Mouse (Mus musculus) heart, embryonic 13.5 days (tissue): ENCODE results near the gene Pnpla7. TPM values are rescaled to one million over a fixed set of nuclear protein-coding genes. Genes with fewer than 3 reads are reported as not detected.
A peak's percentile ranks its signal among the peaks of the same experiment; 100 is the strongest.

Source experiments
- ATAC-seq: fragments of 200-750 bp; cut with Nextera tagmentation; 2 replicates; pipeline ENCODE4 v1.8.0; 2017; ENCODE audit warnings: moderate TSS enrichment; ENCODE audit not compliant: insufficient number of reproducible peaks, low FRiP score, low TSS enrichment; ENCODE audit errors: extremely low read depth
- H3K27ac ChIP-seq: fragments of 300-500 bp; sonication (generic); replicated peaks from 2 replicates; pipeline ENCODE4 v1.5.1; 2015; ENCODE audit warnings: moderate library complexity, mild to moderate bottlenecking, inconsistent platforms
- H3K27me3 ChIP-seq: fragments of 300-500 bp; sonication (generic); replicated peaks from 2 replicates; pipeline ENCODE4 v1.6.1; 2015; ENCODE audit warnings: mild to moderate bottlenecking, inconsistent platforms
- H3K36me3 ChIP-seq: fragments of 300-500 bp; sonication (generic); 2 replicates; pipeline ENCODE4 v1.6.1; 2015; ENCODE audit warnings: mild to moderate bottlenecking, inconsistent platforms
- H3K4me1 ChIP-seq: fragments of 300-500 bp; sonication (generic); 2 replicates; pipeline ENCODE4 v1.6.1; 2015; ENCODE audit warnings: inconsistent platforms
- H3K4me2 ChIP-seq: fragments of 300-500 bp; sonication (generic); 2 replicates; pipeline ENCODE4 v1.6.1; 2015; ENCODE audit warnings: inconsistent platforms, mild to moderate bottlenecking, moderate library complexity
- H3K4me3 ChIP-seq: fragments of 300-500 bp; sonication (generic); 2 replicates; pipeline ENCODE4 v1.5.1; 2015; ENCODE audit warnings: moderate library complexity, mild to moderate bottlenecking, inconsistent platforms
- H3K9ac ChIP-seq: fragments of 300-500 bp; sonication (generic); 2 replicates; pipeline ENCODE4 v1.6.1; 2015; ENCODE audit warnings: inconsistent platforms, mild to moderate bottlenecking, moderate library complexity
- H3K9me3 ChIP-seq: fragments of 300-500 bp; sonication (generic); 2 replicates; pipeline ENCODE4 v1.6.1; 2016; ENCODE audit warnings: inconsistent platforms
- WGBS: fragments of 180-500 bp; shearing (Covaris S2); methylation state at CpG from one replicate; pipeline ENCODE4 v1.1.7; 2015; ENCODE audit warnings: mixed read lengths; 5-methylcytosine and 5-hydroxymethylcytosine counted together
- polyA plus RNA-seq: library from polyadenylated mRNA; unstranded; fragments of >200 nt; fragmentation: Nextera tagmentation; extraction: Ambion mirVana; gene quantifications from 2 replicates; pipeline ENCODE4 v1.2.1, GENCODE M21; 2015

The Pnpla7 gene
- polyA plus RNA-seq, 1 experiment from 2014 or later: 8.7 TPM

DNA sequence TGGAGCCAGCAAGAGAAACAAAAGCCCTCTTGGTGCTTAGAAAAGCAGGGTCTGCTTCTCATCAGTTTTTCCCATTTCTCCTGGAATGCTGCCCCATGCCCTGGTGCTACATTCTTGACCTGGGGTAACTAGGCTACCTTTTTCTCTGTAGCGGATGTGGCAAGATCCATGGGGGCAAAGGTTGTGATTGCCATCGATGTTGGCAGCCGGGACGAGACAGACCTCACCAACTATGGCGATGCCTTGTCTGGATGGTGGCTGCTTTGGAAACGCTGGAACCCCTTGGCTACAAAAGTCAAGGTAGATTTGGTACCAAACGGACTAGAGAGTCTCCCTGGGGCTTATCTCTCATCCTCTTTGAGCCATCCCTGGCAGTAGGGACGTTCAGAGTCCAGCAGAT, 75.6 kb downstream of the Pnpla7 start:
- Histone ChIP-seq H3K27ac (no peak overlapping the region), H3K4me1 (peaks cover 15% of the 10 kb centered on the region), H3K4me2 (no peak overlapping the region), H3K36me3 (peaks cover 24% of the 10 kb centered on the region), H3K4me3 (no peak overlapping the region), H3K27me3 (no peaks in the 10 kb centered on the region), H3K9ac (no peak overlapping the region), H3K9me3 (no peaks in the 10 kb centered on the region)
- WGBS: 78% methylated on average over 8 of the region's 8 CpGs
- no peak for ATAC-seq

DNA sequence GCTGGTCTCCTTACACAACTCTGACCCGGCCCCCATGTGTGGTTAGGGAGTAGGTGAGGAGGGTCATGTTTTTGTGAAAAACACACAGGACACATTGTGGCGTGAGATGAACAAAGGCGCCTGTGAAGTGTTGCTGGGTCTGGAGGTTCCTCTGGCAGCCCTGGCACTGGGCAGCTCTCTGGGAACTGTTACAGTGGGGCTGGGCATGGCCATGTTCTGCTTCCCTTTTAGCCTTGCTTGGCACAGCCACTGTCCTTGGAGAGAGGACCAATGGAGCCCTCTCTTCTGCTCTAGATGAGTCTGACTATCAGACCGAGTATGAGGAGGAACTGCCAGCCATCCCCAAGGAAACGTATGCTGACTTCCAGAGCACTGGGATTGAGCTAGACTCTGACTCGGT, 77.3 kb downstream of the Pnpla7 start:
- WGBS: 87% methylated on average over 6 of the region's 6 CpGs
- H3K4me1 ChIP-seq: peaks cover 15% of the 10 kb centered on the region
- no peak for ATAC-seq

DNA sequence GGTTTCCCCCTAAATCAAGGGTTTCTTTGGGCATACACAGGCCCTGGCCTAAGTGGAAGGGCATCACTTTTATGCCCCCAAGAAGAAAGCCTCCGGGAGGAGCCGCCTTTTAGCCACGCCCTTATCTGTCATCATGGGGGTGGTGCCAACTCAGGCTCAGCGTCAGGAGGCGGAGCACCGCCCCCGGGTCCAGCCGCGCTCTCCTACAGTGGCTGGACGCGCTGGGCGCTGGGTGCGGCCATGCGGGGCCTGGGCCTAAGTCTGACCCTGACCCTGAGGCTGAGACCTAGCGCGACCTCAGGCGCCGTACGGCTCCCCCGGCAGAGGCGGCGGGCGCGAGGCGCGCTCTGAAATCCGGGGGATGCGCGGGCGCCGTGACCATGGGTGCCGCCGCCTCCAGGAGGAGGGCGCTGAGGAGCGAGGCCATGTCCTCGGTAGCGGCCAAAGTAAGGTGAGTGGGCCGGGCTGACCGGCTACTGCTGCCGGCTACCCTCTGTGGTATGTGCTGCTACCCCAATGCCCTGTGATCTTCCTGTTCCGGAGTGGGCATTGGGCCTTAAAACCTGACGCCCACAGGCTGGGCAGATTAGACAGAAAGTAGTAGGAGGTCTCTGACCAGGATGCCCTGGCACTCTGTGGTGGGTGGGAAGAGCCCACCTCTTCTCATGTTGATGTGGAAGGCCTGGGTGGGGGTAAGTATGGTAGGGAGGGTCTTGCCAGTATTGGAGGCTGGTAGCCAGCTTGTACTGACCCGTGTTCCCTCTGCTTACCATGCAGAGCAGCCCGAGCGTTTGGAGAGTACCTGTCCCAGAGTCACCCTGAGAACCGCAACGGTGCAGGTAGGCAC, 78.6 kb downstream of the Pnpla7 start, which contains the start of gene Nsmf:
Gene Nsmf, plus strand, starts transcription at position 135 of the 847 bp plus-strand sequence.
- peak; percentile 71; the same call in 1 of the 2 replicates for ATAC-seq
- H3K27ac ChIP-seq: no peak within 1 kb of the TSS

More for the DNA sequence above, 77.3 kb downstream of the Pnpla7 start:
- no peaks in the 10 kb centered on the region for H3K9me3 ChIP-seq
- H3K4me2 ChIP-seq: no peak overlapping the region
- H3K27ac ChIP-seq: no peak overlapping the region
- H3K36me3 ChIP-seq: peaks cover 35% of the 10 kb centered on the region
- H3K27me3 ChIP-seq: no peaks in the 10 kb centered on the region
- no peak overlapping the region for H3K4me3 ChIP-seq
- no peak overlapping the region for H3K9ac ChIP-seq

DNA sequence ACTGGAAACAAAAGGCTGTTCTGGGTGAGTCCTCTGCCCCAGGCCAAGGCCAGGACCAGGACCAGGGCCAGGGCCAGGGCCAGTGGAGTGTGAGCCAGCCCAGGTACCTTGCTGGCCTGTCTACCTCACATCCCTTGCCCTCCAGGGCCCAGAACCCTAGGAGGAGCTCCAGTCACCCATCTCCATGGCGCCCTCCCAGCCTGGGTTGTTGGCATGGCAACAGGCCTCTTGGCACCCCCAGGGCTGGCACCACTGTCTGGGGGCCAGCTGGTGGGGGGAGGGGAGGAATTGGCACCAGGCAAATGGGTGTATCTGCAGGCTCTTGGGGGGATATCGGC, 79.2 kb downstream of the Pnpla7 start:
- ATAC-seq: no peak

More for the DNA sequence above, 78.6 kb downstream of the Pnpla7 start, which contains the start of gene Nsmf:
- H3K9me3 ChIP-seq: no peaks in the 10 kb centered on the region
- peak within 1 kb of the TSS; percentile 93 for H3K9ac ChIP-seq
- peaks cover 48% of the 10 kb centered on the region for H3K36me3 ChIP-seq
- H3K4me3 ChIP-seq: peak within 1 kb of the TSS; percentile 87
- H3K27me3 ChIP-seq: no peaks in the 10 kb centered on the region
- H3K4me2 ChIP-seq: peak within 1 kb of the TSS; percentile 91
- peaks cover 15% of the 10 kb centered on the region for H3K4me1 ChIP-seq
- 5% methylated on average over 47 of the region's 47 CpGs for WGBS

DNA sequence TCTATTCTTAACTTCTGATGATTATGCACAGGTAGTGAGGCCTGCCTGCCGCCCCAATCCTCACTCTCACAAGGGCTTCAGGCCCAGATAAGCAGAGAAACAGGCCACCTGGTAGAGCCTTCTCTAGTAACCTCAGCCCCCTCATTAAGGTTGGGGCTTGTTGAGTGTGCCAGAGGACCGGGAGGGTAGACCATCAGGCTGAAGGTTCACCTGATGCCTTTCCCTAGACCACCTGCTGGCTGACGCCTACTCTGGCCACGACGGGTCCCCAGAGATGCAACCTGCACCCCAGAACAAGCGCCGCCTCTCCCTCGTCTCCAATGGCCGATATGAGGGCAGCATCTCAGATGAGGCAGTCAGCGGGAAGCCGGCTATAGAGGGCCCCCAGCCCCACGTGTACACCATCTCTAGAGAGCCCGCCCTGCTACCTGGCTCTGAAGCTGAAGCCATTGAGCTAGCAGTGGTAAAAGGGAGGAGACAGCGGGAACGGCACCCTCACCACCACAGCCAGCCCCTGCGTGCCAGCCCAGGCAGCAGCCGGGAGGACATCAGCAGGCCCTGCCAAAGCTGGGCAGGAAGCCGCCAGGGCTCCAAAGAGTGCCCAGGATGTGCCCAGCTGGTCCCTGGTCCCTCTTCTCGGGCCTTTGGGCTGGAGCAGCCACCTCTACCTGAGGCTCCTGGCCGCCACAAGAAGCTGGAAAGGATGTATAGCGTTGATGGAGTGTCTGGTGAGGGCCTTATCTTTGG, 79.7 kb downstream of the Pnpla7 start:
- Histone ChIP-seq H3K27me3 (no peaks in the 10 kb centered on the region), H3K36me3 (peaks cover 57% of the 10 kb centered on the region), H3K4me3 (peak overlapping the region; percentile 87), H3K27ac (no peak overlapping the region), H3K9ac (peak overlapping the region; percentile 93), H3K4me1 (peaks cover 15% of the 10 kb centered on the region), H3K9me3 (no peaks in the 10 kb centered on the region), H3K4me2 (peak overlapping the region; percentile 91)
- WGBS: 87% methylated on average over 21 of the region's 21 CpGs
- ATAC-seq: no peak

More for the DNA sequence above, 79.2 kb downstream of the Pnpla7 start:
- H3K27me3 ChIP-seq: no peaks in the 10 kb centered on the region
- no peak overlapping the region for H3K27ac ChIP-seq
- H3K9me3 ChIP-seq: no peaks in the 10 kb centered on the region
- peaks cover 53% of the 10 kb centered on the region for H3K36me3 ChIP-seq
- H3K9ac ChIP-seq: peak overlapping the region; percentile 93
- H3K4me3 ChIP-seq: peak overlapping the region; percentile 87
- peaks cover 15% of the 10 kb centered on the region for H3K4me1 ChIP-seq
- peak overlapping the region; percentile 91 for H3K4me2 ChIP-seq
- 38% methylated on average over 2 of the region's 2 CpGs for WGBS

- Histone ChIP-seq H3K4me3 (no peak overlapping the region), H3K9me3 (no peaks in the 10 kb centered on the region), H3K9ac (no peak overlapping the region), H3K4me1 (peaks cover 13% of the 10 kb centered on the region), H3K36me3 (peaks cover 67% of the 10 kb centered on the region), H3K27ac (no peak overlapping the region), H3K4me2 (no peak overlapping the region), H3K27me3 (no peaks in the 10 kb centered on the region)
- WGBS: 91% methylated on average over 7 of the region's 7 CpGs
- no peak for ATAC-seq
Observed at GRCm38 (mm10) chr2:25058926-25059325, 83.1 kb downstream of the Pnpla7 start.

DNA sequence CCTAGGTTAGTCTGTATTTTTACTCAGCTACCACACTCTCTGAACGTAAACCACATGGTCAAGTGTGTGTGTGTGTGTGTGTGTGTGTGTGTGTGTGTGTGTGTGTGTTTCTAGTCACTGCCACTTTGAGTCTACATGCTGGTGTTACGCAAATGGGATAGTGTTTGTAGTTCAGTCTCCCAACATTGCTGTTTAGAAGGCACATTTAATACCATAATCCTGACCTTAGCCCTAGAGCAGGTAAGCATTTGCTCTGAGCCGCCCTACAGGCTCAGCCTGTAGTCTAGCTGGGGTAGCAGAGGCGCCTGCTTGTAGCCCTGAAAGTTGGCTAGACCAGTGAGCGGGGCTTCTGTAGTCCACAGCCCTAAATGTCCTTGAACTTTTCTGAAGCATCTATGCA, 87.7 kb downstream of the Pnpla7 start:
- Histone ChIP-seq H3K27ac (no peak overlapping the region), H3K4me1 (no peaks in the 10 kb centered on the region), H3K4me3 (no peak overlapping the region), H3K27me3 (no peaks in the 10 kb centered on the region), H3K9ac (no peak overlapping the region), H3K36me3 (peaks cover 46% of the 10 kb centered on the region), H3K9me3 (no peaks in the 10 kb centered on the region), H3K4me2 (no peak overlapping the region)
- ATAC-seq: no peak
- WGBS: 84% methylated on average over 5 of the region's 5 CpGs

DNA sequence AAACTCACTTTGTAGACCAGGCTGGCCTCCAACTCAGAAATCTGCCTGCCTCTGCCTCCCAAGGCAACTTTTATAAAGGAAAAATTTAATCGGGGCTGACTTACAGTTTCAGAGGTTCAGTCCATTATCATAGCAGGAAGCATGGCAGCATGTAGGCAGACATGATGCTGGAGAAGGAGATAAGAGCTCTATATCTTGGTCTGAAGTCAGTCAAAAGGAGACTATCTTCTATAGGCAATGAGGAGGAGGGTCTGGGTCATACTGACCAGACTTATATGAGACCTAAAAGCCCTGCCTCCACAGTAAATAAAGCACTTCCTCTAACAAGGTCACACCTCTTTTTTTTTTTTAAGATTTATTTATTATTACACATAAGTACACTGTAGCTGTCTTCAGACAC, 88.5 kb downstream of the Pnpla7 start:
- H3K9me3 ChIP-seq: no peaks in the 10 kb centered on the region
- no peak for ATAC-seq
- 76% methylated on average over 1 of the region's 1 CpGs for WGBS
- no peaks in the 10 kb centered on the region for H3K4me1 ChIP-seq
- H3K9ac ChIP-seq: no peak overlapping the region
- no peaks in the 10 kb centered on the region for H3K27me3 ChIP-seq
- no peak overlapping the region for H3K4me2 ChIP-seq
- H3K4me3 ChIP-seq: no peak overlapping the region
- peaks cover 39% of the 10 kb centered on the region for H3K36me3 ChIP-seq
- no peak overlapping the region for H3K27ac ChIP-seq

DNA sequence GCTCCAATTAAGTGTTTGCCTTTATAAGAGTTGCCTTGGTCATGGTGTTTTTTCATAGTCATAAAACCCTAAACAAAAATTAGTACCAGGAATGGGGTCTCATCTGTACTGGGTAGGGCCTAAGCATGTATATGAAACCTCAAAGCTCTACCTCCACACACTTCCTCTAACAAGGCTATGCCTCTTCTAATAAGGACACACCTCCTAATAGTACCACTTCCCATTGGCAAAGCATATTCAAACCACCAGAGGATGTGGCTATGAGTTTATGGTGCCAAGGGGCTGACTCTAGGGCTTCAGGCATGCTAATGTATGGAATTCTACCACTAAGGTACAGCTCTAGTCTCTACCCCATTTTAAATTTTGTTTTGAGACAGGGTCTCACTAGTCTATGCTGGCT, 89.7 kb downstream of the Pnpla7 start:
- no peak overlapping the region for H3K27ac ChIP-seq

GRCm38 (mm10) chr2:25066552-25066951, 90.7 kb downstream of the Pnpla7 start:
- Histone ChIP-seq H3K9me3 (no peaks in the 10 kb centered on the region), H3K9ac (no peak overlapping the region), H3K27ac (no peak overlapping the region), H3K4me3 (no peak overlapping the region), H3K27me3 (no peaks in the 10 kb centered on the region), H3K4me2 (no peak overlapping the region), H3K36me3 (peaks cover 16% of the 10 kb centered on the region), H3K4me1 (no peaks in the 10 kb centered on the region)
- no peak for ATAC-seq
- WGBS: 81% methylated on average over 4 of the region's 4 CpGs

More for the DNA sequence above, 89.7 kb downstream of the Pnpla7 start:
- Histone ChIP-seq H3K27me3 (no peaks in the 10 kb centered on the region), H3K36me3 (peaks cover 27% of the 10 kb centered on the region), H3K9ac (no peak overlapping the region), H3K4me1 (no peaks in the 10 kb centered on the region), H3K4me3 (no peak overlapping the region), H3K4me2 (no peak overlapping the region), H3K9me3 (no peaks in the 10 kb centered on the region)
- ATAC-seq: no peak

GRCm38 (mm10) chr2:25069537-25069936, 93.7 kb downstream of the Pnpla7 start:
- H3K9ac ChIP-seq: no peak overlapping the region
- H3K4me1 ChIP-seq: no peaks in the 10 kb centered on the region
- H3K4me3 ChIP-seq: no peak overlapping the region
- WGBS: 72% methylated on average over 4 of the region's 4 CpGs
- H3K36me3 ChIP-seq: no peaks in the 10 kb centered on the region
- H3K27me3 ChIP-seq: no peaks in the 10 kb centered on the region
- H3K9me3 ChIP-seq: no peaks in the 10 kb centered on the region
- ATAC-seq: no peak
- no peak overlapping the region for H3K4me2 ChIP-seq
- H3K27ac ChIP-seq: no peak overlapping the region
